Mouse (Mus musculus): ENCODE measurements around the gene Prtn3. TPM values are rescaled to one million over a fixed set of nuclear protein-coding genes. Genes with fewer than 3 reads are reported as not detected.

Prtn3 gene
- total RNA-seq, 2 experiments from 2014 or later = 2.2 to 7.0 TPM

DNA sequence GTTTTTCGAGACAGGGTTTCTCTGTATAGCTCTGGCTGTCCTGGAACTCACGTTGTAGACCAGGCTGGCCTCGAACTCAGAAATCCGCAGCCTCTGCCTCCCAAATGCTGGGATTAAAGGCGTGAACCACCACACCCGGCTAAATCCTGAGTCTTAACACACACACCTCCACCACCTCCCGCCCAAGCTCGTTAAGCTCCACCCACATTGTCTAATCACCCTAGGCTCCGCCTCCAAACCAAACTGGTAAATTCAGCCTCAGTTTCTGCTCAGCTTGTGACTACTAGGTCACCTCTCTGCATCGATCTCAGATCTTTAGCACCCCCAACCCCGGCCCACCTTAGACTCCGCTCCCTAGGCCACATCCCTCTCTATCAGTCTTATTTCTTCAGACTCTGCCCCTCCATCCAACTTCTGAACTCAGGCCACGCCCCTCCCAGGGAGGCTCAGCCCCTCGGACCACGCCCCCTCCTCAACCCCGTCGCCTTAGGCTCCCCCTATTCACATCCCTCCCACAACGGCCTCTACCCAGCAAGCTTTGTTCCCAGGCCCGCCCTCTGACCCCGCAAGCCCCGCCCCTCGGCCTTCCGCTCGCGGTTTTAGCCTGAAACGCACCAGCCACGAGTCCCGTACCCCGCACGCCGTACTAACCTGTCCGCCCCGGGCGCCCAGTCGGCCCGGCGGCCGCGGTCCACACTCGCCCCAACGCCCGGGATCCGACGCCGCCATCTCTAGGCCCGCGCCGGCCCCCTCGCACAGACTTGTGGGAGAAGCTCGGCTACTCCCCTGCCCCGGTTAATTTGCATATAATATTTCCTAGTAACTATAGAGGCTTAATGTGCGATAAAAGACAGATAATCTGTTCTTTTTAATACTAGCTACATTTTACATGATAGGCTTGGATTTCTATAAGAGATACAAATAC is 34.2 kb downstream of the Prtn3 start, which contains the start of gene Med16:
Gene Med16, minus strand, starts transcription at position 757 of the 925 bp plus-strand sequence.
- DNase-seq (ENCODE audit: low spot score in 2 of 2) = peak; percentile 88 to 93

GRCm38 (mm10) chr10:79909092-79909922 is 35.0 kb downstream of the Prtn3 start:
- DNase-seq (ENCODE audit: low spot score in 2 of 2) = no peak

GRCm38 (mm10) chr10:79910556-79910955 is 36.3 kb downstream of the Prtn3 start, which contains the start of gene Gm26602:
Gm26602 (plus strand) TSS chr10:79910856.
- DNase-seq (ENCODE audit: low spot score in 2 of 2) = no peak

DNA sequence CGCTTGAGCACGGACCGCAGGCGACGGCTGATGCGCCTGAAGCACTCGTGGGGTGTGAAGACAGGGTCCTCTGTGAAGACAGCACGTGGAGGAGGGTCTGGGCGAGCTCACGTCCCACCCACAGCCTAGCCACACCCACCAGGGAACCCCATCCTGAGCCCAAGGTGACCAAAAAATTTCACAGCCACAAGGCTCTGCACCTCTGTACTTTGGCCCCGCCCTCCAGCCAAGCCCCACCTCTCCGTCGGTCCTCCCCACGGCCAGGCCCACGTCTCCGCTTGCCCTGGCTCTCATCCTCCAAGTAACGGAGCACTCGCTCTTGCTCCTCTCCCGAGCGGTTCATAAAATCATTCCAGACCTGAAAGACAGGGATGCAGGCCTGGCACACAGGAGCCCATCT is 38.1 kb downstream of the Prtn3 start:
- DNase-seq (ENCODE audit: low spot score in 2 of 2) = no peak

GRCm38 (mm10) chr10:79914131-79914947 is 40.1 kb downstream of the Prtn3 start:
- no peak for DNase-seq (ENCODE audit: low spot score in 2 of 2)

DNA sequence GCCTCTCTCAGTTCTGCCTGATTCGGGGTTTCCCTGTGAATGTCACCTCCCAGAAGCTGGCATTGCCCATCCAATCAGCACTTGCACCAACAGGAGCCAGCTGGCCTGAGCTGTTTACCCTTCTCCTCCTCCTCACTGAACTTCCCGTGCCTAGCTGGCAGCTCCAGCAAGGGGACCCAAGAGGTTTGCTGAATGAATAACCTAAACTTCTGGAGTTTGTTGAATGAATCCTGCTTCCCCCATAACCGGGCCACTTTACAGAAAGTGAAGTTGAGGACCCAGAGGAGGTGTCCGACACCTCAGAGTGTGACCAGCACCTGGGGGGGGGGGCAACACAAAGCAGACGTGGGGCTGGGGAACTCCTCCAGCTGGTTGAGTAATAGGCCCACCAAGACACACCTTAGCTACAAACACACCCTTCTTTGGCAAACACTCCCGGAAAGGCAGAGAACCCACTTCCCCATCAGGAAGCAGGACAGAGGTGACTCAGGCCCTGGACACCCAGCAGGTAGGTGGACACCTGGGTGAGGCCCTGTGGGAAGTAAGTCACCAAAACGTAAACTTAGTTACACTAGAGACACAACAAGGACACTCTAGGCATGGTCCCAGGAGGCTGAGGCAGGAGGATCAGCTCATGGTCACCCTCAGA is 40.8 kb downstream of the Prtn3 start:
- DNase-seq (ENCODE audit: low spot score in 2 of 2) = no peak

GRCm38 (mm10) chr10:79916081-79916480 is 41.8 kb downstream of the Prtn3 start:
- DNase-seq (ENCODE audit: low spot score in 2 of 2) = no peak

GRCm38 (mm10) chr10:79916808-79917531 is 42.7 kb downstream of the Prtn3 start, which contains the start of gene Kiss1r:
Kiss1r (plus strand) TSS chr10:79916971.
- peak; percentile 73 to 77 for DNase-seq (ENCODE audit: low spot score in 2 of 2)

DNA sequence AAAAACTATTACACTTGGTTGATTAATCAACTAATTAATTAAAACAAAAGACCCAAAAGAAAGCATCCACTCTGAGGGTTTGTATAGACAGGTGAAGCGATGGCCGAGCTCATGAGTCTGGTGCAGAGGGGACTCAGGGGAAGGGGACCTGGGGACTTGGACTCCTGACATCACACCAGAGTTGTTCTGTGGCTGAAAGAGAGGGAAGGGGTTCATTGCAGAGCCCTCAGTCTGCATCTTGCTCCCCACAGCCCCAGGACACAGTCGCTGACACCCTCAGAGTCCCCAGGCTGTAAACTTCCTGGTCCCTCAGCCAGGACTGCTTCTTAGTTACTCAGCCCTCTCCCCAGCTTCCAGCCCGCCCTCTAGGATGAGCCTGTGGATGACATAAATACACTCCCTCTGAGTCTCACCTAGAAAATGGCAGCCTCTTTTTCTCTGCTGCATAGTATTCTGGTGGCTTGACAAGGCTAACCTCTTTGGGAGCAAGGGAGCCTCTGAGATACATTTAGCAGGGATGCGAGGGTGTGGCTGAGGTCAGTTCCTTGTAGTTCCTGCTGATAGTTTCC is 43.3 kb downstream of the Prtn3 start:
- DNase-seq (ENCODE audit: low spot score in 2 of 2) = no peak

- DNase-seq (ENCODE audit: low spot score in 2 of 2) = no peak
Measured at GRCm38 (mm10) chr10:79918231-79919078, 44.2 kb downstream of the Prtn3 start.

DNA sequence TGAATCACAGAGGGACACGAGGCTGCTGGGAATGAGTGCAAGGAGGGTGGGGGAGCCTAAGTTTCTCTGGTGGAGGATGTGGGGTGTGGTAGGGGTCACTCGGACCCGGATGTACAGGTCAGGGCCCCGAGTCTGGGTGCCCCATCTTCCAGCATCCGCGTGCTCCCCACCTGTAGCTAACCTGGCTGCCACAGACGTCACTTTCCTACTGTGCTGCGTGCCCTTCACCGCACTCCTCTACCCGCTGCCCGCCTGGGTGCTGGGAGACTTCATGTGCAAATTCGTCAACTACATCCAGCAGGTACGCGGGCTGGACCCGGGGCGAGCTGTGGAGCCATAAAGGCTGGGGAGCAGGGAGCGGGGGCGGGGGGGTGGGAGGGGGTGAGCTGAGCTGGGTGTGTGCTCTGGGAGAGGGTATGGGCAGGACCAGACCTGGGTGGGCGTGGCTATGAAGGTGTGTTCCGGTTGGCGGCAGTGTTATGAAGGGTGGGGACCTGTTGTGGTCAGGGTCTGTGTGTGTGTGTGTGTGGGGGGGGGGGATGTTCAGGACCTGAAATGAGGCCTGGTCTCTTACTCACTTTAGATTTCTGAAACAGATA is 45.1 kb downstream of the Prtn3 start:
- no peak for DNase-seq (ENCODE audit: low spot score in 2 of 2)

DNA sequence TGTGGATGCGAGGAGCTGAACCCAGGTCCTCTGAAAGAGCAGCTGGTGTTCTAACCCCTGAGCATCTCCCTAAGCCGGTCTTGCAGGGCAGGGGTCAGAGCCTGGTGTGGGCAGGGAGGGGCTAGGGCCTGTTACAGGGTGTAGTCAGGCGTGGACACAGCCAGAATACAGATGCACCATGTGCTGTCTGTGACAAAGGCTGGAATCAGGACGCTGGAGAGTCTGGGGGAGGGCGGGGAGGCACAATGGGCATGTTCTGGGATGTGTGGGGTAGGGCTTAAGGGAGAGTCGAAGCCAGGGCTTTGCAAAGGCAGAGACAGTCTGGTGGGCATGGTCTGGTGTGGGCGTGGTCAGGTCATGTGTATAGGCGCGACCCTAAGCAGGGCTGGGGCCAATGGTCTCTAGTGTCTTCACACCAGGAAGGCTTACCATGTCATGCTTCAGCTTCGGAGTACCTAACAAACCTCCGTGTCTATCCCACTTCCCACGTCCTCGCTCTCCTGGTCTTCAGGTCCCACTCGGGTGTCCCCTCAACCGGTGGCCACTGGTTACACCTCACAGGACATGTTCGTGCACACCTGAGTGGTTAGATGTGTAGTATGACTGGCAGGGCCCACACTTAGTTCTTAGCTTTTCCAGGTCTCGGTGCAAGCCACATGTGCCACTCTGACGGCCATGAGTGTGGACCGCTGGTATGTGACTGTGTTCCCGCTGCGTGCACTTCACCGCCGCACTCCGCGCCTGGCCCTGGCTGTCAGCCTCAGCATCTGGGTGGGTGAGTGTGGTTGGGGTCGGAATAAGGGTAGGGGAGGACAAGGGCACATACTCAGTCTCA is 46.0 kb downstream of the Prtn3 start:
- no peak for DNase-seq (ENCODE audit: low spot score in 2 of 2)

- no peak for DNase-seq (ENCODE audit: low spot score in 2 of 2)
Measured at GRCm38 (mm10) chr10:79920958-79921535, 46.8 kb downstream of the Prtn3 start, which contains the start of gene R3hdm4. R3hdm4 (minus strand) TSS chr10:79921208.

GRCm38 (mm10) chr10:79921572-79921971 is 47.3 kb downstream of the Prtn3 start:
- DNase-seq (ENCODE audit: low spot score in 2 of 2) = no peak

DNA sequence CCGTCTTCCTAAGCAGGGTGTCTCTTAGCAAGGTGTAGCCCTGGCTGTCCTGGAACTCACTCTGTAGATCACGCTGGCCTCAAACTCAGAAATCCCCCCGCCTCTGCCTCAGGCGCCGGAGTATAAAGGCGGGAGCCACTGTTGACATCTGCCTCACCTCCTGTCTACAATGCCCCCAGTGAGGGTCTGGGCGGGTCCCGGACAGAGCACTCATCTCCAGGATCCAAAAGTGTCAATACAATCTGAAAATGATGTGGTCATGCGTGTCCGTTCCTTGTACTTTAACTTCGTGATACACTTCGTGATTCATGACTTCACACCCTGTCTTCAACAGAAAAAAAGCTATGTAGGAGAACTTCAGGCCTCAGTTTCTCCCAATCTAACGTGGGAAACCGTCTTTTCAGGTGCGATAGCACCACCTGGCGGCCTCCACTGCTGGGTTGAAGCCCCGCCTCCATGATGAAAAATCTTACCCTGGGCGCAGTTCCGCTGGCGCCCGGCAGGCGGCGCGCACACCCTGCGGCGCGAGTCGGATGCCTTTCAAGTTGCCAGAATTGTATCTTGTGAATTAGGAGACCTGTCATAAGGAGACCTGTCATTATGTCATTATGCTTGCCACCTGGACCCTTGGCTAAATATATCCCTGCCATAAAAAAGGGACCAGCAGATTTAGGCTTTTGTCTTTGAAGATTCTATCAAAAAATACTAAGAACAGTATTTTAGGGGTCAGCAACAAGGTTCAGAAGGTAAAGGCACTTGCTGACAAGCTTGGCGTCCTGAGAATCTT is 50.9 kb downstream of the Prtn3 start:
- DNase-seq (ENCODE audit: low spot score in 2 of 2) = peak; percentile 86 to 87
